Mouse (Mus musculus): ENCODE data around the gene Olfr1302. TPM values are rescaled to one million over a fixed set of nuclear protein-coding genes. Genes with fewer than 3 reads are reported as not detected.

The Olfr1302 gene
- not detected for polyA plus RNA-seq (2017; shearing (Covaris generic))

DNA sequence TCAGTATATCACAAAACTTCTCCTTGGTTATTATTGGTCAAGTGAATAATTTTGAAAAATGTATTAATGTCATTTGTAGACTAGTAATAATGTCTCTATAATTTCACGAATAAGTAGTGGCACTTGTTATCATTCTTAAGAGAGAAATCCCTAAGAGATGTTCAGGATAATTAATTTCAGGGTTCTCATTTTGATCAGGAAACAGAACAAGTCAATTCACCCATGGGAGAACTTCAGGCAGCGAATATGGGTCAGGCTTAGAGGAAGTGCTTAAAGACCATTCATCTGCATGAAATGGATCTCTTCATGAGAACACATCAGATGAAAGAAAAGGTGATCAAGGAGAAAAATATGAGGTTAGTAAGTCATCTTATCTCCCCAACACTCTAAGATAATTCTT lies at the start of gene Olfr1302:
Gene Olfr1302, plus strand, starts transcription at position 301 of the 400 bp plus-strand sequence.

DNA sequence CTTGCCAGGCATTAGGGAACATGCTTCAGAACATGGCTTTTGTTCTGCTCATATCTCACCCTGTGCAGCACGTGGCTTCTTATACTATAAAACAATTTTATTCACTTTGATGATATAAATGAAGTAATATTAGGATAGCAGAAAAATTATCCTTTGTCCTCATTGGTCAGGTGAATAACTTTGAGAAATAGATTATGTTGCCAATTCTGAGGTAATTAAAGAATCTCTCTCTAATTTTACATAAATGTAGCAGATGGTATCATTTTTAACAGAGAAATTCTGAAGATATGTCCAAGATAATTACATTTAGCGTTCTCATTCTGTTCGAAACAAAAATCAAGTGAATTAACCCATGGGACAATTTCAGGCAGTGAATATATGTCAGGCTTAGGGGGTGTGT lies 26.5 kb upstream of the Olfr1302 start, which contains the start of gene Olfr1301:
Gene Olfr1301, plus strand, starts transcription at position 301 of the 400 bp plus-strand sequence.

DNA sequence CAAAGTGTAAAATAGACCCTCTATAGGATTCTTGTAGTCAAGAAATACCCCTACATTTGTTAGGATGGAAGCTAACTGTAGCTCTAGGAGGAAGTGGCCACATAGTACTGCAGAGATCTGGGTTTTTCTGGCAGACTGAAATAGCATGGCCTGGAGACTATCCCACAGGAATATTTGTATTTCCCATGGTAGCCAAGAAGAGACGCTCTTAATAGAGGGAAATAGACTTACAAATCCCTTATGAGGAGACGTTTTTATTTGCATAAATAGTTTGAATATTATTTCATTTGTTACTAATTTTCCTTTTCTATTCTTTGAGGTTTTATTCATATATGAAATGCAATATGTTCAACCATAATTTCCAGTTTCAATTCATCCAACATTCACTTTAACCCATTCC lies 43.0 kb downstream of the Olfr1302 start, which contains the start of gene Olfr1303:
Gene Olfr1303, minus strand, starts transcription at position 101 of the 400 bp plus-strand sequence.

Other genes with a start within 250 kb of the Olfr1302 start
- not detected for gene Olfr1294, start 237.1 kb upstream of the Olfr1302 start, polyA plus RNA-seq (2017; shearing (Covaris generic))
- gene Olfr1295, start 207.7 kb upstream of the Olfr1302 start, polyA plus RNA-seq (2017; shearing (Covaris generic)) = not detected
- not detected for gene Olfr1297, start 150.9 kb upstream of the Olfr1302 start, polyA plus RNA-seq (2017; shearing (Covaris generic))
- not detected for gene Olfr1298, start 128.2 kb upstream of the Olfr1302 start, polyA plus RNA-seq (2017; shearing (Covaris generic))
- not detected for gene Olfr1299, start 116.0 kb upstream of the Olfr1302 start, polyA plus RNA-seq (2017; shearing (Covaris generic))
- not detected for gene Olfr1301, start 26.4 kb upstream of the Olfr1302 start, polyA plus RNA-seq (2017; shearing (Covaris generic))
- not detected for gene Olfr1303, start 42.9 kb downstream of the Olfr1302 start, polyA plus RNA-seq (2017; shearing (Covaris generic))
- not detected for gene Olfr1305, start 99.7 kb downstream of the Olfr1302 start, polyA plus RNA-seq (2017; shearing (Covaris generic))
- not detected for gene Olfr1306, start 138.8 kb downstream of the Olfr1302 start, polyA plus RNA-seq (2017; shearing (Covaris generic))
- gene Olfr1307, start 172.0 kb downstream of the Olfr1302 start, polyA plus RNA-seq (2017; shearing (Covaris generic)) = 0.04 TPM
- not detected for gene Olfr1308, start 187.5 kb downstream of the Olfr1302 start, polyA plus RNA-seq (2017; shearing (Covaris generic))
- not detected for gene Olfr1309, start 212.9 kb downstream of the Olfr1302 start, polyA plus RNA-seq (2017; shearing (Covaris generic))
- gene Olfr1310, start 235.3 kb downstream of the Olfr1302 start, polyA plus RNA-seq (2017; shearing (Covaris generic)) = not detected
- not detected for gene Olfr1311, start 247.0 kb downstream of the Olfr1302 start, polyA plus RNA-seq (2017; shearing (Covaris generic))